Mouse (Mus musculus) neutrophil, adult 65 days (primary cell): ENCODE data around the gene Ndufa11. TPM values are rescaled to one million over a fixed set of nuclear protein-coding genes. Genes with fewer than 3 reads are reported as not detected.

Experiments used
- total RNA-seq: library from RNA; stranded (reverse); gene quantifications from 2 replicates; pipeline ENCODE4 v1.2.4, GENCODE M21; 2023

Ndufa11 gene
- 27.1 and 42.7 TPM in 2 replicates for total RNA-seq

GRCm38 (mm10) chr17:56717363-56718058, at the start of gene Ndufa11, which contains the start of gene Vmac:
Gene Ndufa11 (plus strand): TSS chr17:56717767.
Gene Vmac (minus strand): TSS chr17:56718022.

GRCm38 (mm10) chr17:56672941-56673646, 44.5 kb upstream of the Ndufa11 start, which contains the start of gene Ranbp3:
Gene Ranbp3 (plus strand): TSS chr17:56673294.

GRCm38 (mm10) chr17:56757416-56758123, 40.0 kb downstream of the Ndufa11 start, which contains the start of gene Nrtn:
Gene Nrtn (minus strand): TSS chr17:56757530.

GRCm38 (mm10) chr17:56764474-56765354, 47.1 kb downstream of the Ndufa11 start, which contains the start of gene Dus3l:
Gene Dus3l (plus strand): TSS chr17:56764757.

GRCm38 (mm10) chr17:56769950-56770349, 52.4 kb downstream of the Ndufa11 start, which contains the start of gene Prr22:
Gene Prr22 (plus strand): TSS chr17:56770250.

Other genes with a start within 250 kb of the Ndufa11 start
- 14.9 and 20.6 TPM in 2 replicates for gene Ptprs, start 241.3 kb upstream of the Ndufa11 start, total RNA-seq
- not detected in 2 replicates for gene Znrf4, start 205.3 kb upstream of the Ndufa11 start, total RNA-seq
- 6.4 and 8.6 TPM in 2 replicates for gene Gm20219, start 163.4 kb upstream of the Ndufa11 start, total RNA-seq
- gene Safb2, start 133.2 kb upstream of the Ndufa11 start, total RNA-seq = 354 and 536 TPM in 2 replicates
- gene Safb, start 132.9 kb upstream of the Ndufa11 start, total RNA-seq = 163 and 266 TPM in 2 replicates
- 34.1 and 47.2 TPM in 2 replicates for gene 2410015M20Rik, start 108.0 kb upstream of the Ndufa11 start, total RNA-seq
- gene Rpl36, start 104.4 kb upstream of the Ndufa11 start, total RNA-seq = 138 and 292 TPM in 2 replicates
- gene Lonp1, start 90.9 kb upstream of the Ndufa11 start, total RNA-seq = 18.7 and 28.1 TPM in 2 replicates
- gene Catsperd, start 89.6 kb upstream of the Ndufa11 start, total RNA-seq = 3.3 and 4.5 TPM in 2 replicates
- 49.4 and 62.2 TPM in 2 replicates for gene Ranbp3, start 44.5 kb upstream of the Ndufa11 start, total RNA-seq
- gene Vmac, start 255 bp downstream of the Ndufa11 start, total RNA-seq = 1.1 and 1.7 TPM in 2 replicates
- not detected in 2 replicates for gene Nrtn, start 39.8 kb downstream of the Ndufa11 start, total RNA-seq
- gene Dus3l, start 47.0 kb downstream of the Ndufa11 start, total RNA-seq = 13.8 and 18.0 TPM in 2 replicates
- gene Prr22, start 52.5 kb downstream of the Ndufa11 start, total RNA-seq = 0.47 TPM in 1 of 2 replicates, not detected in the other
- 10.2 and 12.6 TPM in 2 replicates for gene Rfx2, start 113.2 kb downstream of the Ndufa11 start, total RNA-seq
- not detected in 2 replicates for gene Acsbg2, start 156.7 kb downstream of the Ndufa11 start, total RNA-seq
- gene 1700061G19Rik, start 157.7 kb downstream of the Ndufa11 start, total RNA-seq = 0.38 TPM in 1 of 2 replicates, not detected in the other
- gene Mllt1, start 217.6 kb downstream of the Ndufa11 start, total RNA-seq = 15.6 and 19.8 TPM in 2 replicates